Mouse (Mus musculus): ENCODE data around the gene Mmp11. TPM values are rescaled to one million over a fixed set of nuclear protein-coding genes. Genes with fewer than 3 reads are reported as not detected.
A peak's percentile ranks its signal among the peaks of the same experiment; 100 is the strongest.

Mmp11 gene
- polyA plus RNA-seq, 1 experiment: 7.5 TPM

GRCm38 (mm10) chr10:75944066-75944772 lies 7.9 kb upstream of the Mmp11 start:
- Histone ChIP-seq H3K4me1 (ENCODE audit: control insufficient read depth, insufficient read depth, insufficient read length, low read length) (no peaks in the 10 kb centered on the region), H3K4me3 (ENCODE audit: low read depth, low read length) (no peak overlapping the region), H3K27me3 (ENCODE audit: control insufficient read depth, insufficient read depth, low read length) (no peaks in the 10 kb centered on the region), H3K36me3 (ENCODE audit: control insufficient read depth, insufficient read depth, low read length) (no peaks in the 10 kb centered on the region; the same call in 1 of the 2 replicates), H3K27ac (ENCODE audit: insufficient read depth, low read depth, low read length) (peak overlapping the region; percentile 21; the same call in 1 of the 2 replicates)
- TF ChIP-seq CTCF (IDR thresholded peaks at IDR 0.05; ENCODE audit: extremely low read depth, insufficient read length, insufficient replicate concordance, low read depth, low read length): no peak
- no peak for TF ChIP-seq POLR2A (IDR thresholded peaks at IDR 0.05; ENCODE audit: low read depth, low read length)
- WGBS: 45% methylated on average over 11 of the region's 11 CpGs

- Histone ChIP-seq H3K4me3 (ENCODE audit: low read depth, low read length) (no peak within 1 kb of the TSS), H3K27ac (ENCODE audit: insufficient read depth, low read depth, low read length) (peak within 1 kb of the TSS; percentile 21; the same call in 1 of the 2 replicates), H3K27me3 (ENCODE audit: control insufficient read depth, insufficient read depth, low read length) (no peaks in the 10 kb centered on the region), H3K4me1 (ENCODE audit: control insufficient read depth, insufficient read depth, insufficient read length, low read length) (no peaks in the 10 kb centered on the region), H3K36me3 (ENCODE audit: control insufficient read depth, insufficient read depth, low read length) (peaks cover 4% of the 10 kb centered on the region)
- TF ChIP-seq POLR2A (IDR thresholded peaks at IDR 0.05; ENCODE audit: low read depth, low read length) (no peak), CTCF (IDR thresholded peaks at IDR 0.05; ENCODE audit: extremely low read depth, insufficient read length, insufficient replicate concordance, low read depth, low read length) (no peak)
- 51% methylated on average over 15 of the region's 15 CpGs for WGBS
Observed at GRCm38 (mm10) chr10:75942736-75943477, 6.6 kb upstream of the Mmp11 start, which contains the start of gene Vpreb3. Gene Vpreb3, plus strand, starts transcription at chr10:75943057.

GRCm38 (mm10) chr10:75941042-75941824 lies 4.9 kb upstream of the Mmp11 start:
- TF ChIP-seq POLR2A (IDR thresholded peaks at IDR 0.05; ENCODE audit: low read depth, low read length): no peak
- TF ChIP-seq CTCF (IDR thresholded peaks at IDR 0.05; ENCODE audit: extremely low read depth, insufficient read length, insufficient replicate concordance, low read depth, low read length): no peak

GRCm38 (mm10) chr10:75940520-75940919 lies 4.2 kb upstream of the Mmp11 start, which contains the start of gene Gm867:
Gene Gm867, minus strand, starts transcription at chr10:75940672.
- Histone ChIP-seq H3K4me3 (ENCODE audit: low read depth, low read length) (no peak within 1 kb of the TSS), H3K36me3 (ENCODE audit: control insufficient read depth, insufficient read depth, low read length) (peaks cover 4% of the 10 kb centered on the region), H3K27ac (ENCODE audit: insufficient read depth, low read depth, low read length) (no peak within 1 kb of the TSS), H3K4me1 (ENCODE audit: control insufficient read depth, insufficient read depth, insufficient read length, low read length) (peaks cover 9% of the 10 kb centered on the region), H3K27me3 (ENCODE audit: control insufficient read depth, insufficient read depth, low read length) (no peaks in the 10 kb centered on the region)
- TF ChIP-seq POLR2A (IDR thresholded peaks at IDR 0.05; ENCODE audit: low read depth, low read length) (no peak), CTCF (IDR thresholded peaks at IDR 0.05; ENCODE audit: extremely low read depth, insufficient read length, insufficient replicate concordance, low read depth, low read length) (no peak)
- 83% methylated on average over 5 of the region's 5 CpGs for WGBS

More at GRCm38 (mm10) chr10:75941042-75941824, 4.9 kb upstream of the Mmp11 start:
- peaks cover 9% of the 10 kb centered on the region for H3K4me1 ChIP-seq (ENCODE audit: control insufficient read depth, insufficient read depth, insufficient read length, low read length)
- peaks cover 4% of the 10 kb centered on the region for H3K36me3 ChIP-seq (ENCODE audit: control insufficient read depth, insufficient read depth, low read length)
- H3K27ac ChIP-seq (ENCODE audit: insufficient read depth, low read depth, low read length): no peak overlapping the region
- WGBS: 89% methylated on average over 9 of the region's 9 CpGs
- H3K4me3 ChIP-seq (ENCODE audit: low read depth, low read length): no peak overlapping the region
- H3K27me3 ChIP-seq (ENCODE audit: control insufficient read depth, insufficient read depth, low read length): no peaks in the 10 kb centered on the region

- Histone ChIP-seq H3K27me3 (ENCODE audit: control insufficient read depth, insufficient read depth, low read length) (no peaks in the 10 kb centered on the region), H3K36me3 (ENCODE audit: control insufficient read depth, insufficient read depth, low read length) (peaks cover 4% of the 10 kb centered on the region), H3K4me1 (ENCODE audit: control insufficient read depth, insufficient read depth, insufficient read length, low read length) (peaks cover 12% of the 10 kb centered on the region), H3K27ac (ENCODE audit: insufficient read depth, low read depth, low read length) (no peak overlapping the region), H3K4me3 (ENCODE audit: low read depth, low read length) (no peak overlapping the region)
- no peak for TF ChIP-seq POLR2A (IDR thresholded peaks at IDR 0.05; ENCODE audit: low read depth, low read length)
- no peak for TF ChIP-seq CTCF (IDR thresholded peaks at IDR 0.05; ENCODE audit: extremely low read depth, insufficient read length, insufficient replicate concordance, low read depth, low read length)
- WGBS: 77% methylated on average over 9 of the region's 9 CpGs
Observed at GRCm38 (mm10) chr10:75939481-75940234, 3.4 kb upstream of the Mmp11 start.

GRCm38 (mm10) chr10:75937851-75938643 lies 1.8 kb upstream of the Mmp11 start:
- Histone ChIP-seq H3K27ac (ENCODE audit: insufficient read depth, low read depth, low read length) (no peak overlapping the region), H3K27me3 (ENCODE audit: control insufficient read depth, insufficient read depth, low read length) (no peaks in the 10 kb centered on the region), H3K4me3 (ENCODE audit: low read depth, low read length) (no peak overlapping the region), H3K4me1 (ENCODE audit: control insufficient read depth, insufficient read depth, insufficient read length, low read length) (peaks cover 12% of the 10 kb centered on the region), H3K36me3 (ENCODE audit: control insufficient read depth, insufficient read depth, low read length) (peaks cover 4% of the 10 kb centered on the region)
- 59% methylated on average over 10 of the region's 10 CpGs for WGBS
- TF ChIP-seq CTCF (IDR thresholded peaks at IDR 0.05; ENCODE audit: extremely low read depth, insufficient read length, insufficient replicate concordance, low read depth, low read length) (no peak), POLR2A (IDR thresholded peaks at IDR 0.05; ENCODE audit: low read depth, low read length) (no peak)

All from small intestine, adult 2 months (tissue).